Mouse (Mus musculus) neural tube, embryonic 13.5 days (tissue): ENCODE data around the gene 1700029J07Rik. TPM values are rescaled to one million over a fixed set of nuclear protein-coding genes. Genes with fewer than 3 reads are reported as not detected.
A peak's percentile ranks its signal among the peaks of the same experiment; 100 is the strongest.

ENCODE experiments used
- ATAC-seq: fragments of 200-750 bp; cut with Nextera tagmentation; 2 replicates; pipeline ENCODE4 v1.8.0; 2017; ENCODE audit warnings: low read depth, mild to moderate bottlenecking, moderate TSS enrichment, moderate library complexity
- H3K27ac ChIP-seq: fragments of 300-500 bp; sonication (generic); replicated peaks from 2 replicates; pipeline ENCODE4 v1.5.1; 2015; ENCODE audit warnings: moderate library complexity, mild to moderate bottlenecking, inconsistent platforms
- H3K27me3 ChIP-seq: fragments of 300-500 bp; sonication (generic); 2 replicates; pipeline ENCODE4 v1.6.1; 2015; ENCODE audit warnings: mild to moderate bottlenecking, inconsistent platforms
- H3K36me3 ChIP-seq: fragments of 300-500 bp; sonication (generic); 2 replicates; pipeline ENCODE4 v1.6.1; 2015; ENCODE audit warnings: mild to moderate bottlenecking, inconsistent platforms
- H3K4me1 ChIP-seq: fragments of 300-500 bp; sonication (generic); replicated peaks from 2 replicates; pipeline ENCODE4 v1.6.1; 2015; ENCODE audit warnings: inconsistent platforms
- H3K4me2 ChIP-seq: fragments of 300-500 bp; sonication (generic); 2 replicates; pipeline ENCODE4 v1.6.1; 2015; ENCODE audit warnings: inconsistent platforms, mild to moderate bottlenecking, moderate library complexity
- H3K4me3 ChIP-seq: fragments of 300-500 bp; sonication (generic); 2 replicates; pipeline ENCODE4 v1.5.1; 2015; ENCODE audit warnings: mild to moderate bottlenecking, inconsistent platforms
- H3K9ac ChIP-seq: fragments of 300-500 bp; sonication (generic); 2 replicates; pipeline ENCODE4 v1.6.1; 2015; ENCODE audit warnings: moderate library complexity, mild to moderate bottlenecking, inconsistent platforms
- H3K9me3 ChIP-seq: fragments of 300-500 bp; sonication (generic); 2 replicates; pipeline ENCODE4 v1.6.1; 2016; ENCODE audit warnings: inconsistent platforms
- WGBS: fragments of 180-500 bp; shearing (Covaris S2); methylation state at CpG from one replicate; pipeline ENCODE4 v1.1.7; 2015; 5-methylcytosine and 5-hydroxymethylcytosine counted together
- polyA plus RNA-seq: library from polyadenylated mRNA; unstranded; fragments of >200 nt; fragmentation: Nextera tagmentation; extraction: Ambion mirVana; gene quantifications from 2 replicates; pipeline ENCODE4 v1.2.1, GENCODE M21; 2015

Gene 1700029J07Rik
- polyA plus RNA-seq, 1 experiment from 2014 or later: 3.9 TPM

DNA sequence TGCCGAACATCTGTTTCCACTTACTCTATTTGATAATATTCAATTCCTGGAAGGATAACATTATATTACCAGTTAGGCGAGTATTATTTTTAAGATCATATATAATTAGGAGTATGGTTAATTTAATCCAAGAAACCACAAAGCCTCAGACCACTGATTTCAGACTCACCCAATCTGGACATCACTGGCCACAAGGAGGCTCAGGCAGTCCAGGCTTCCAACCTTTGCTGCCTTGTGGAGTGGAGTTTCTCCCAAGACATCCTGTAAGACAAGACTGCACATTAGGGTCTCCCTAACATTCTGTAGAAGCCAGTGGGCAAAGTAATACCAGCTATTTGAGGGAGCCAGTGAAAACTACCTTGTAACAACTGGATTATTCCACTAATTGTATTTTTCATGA lies 23.2 kb upstream of the 1700029J07Rik start:
- no peaks in the 10 kb centered on the region for H3K27me3 ChIP-seq
- H3K4me1 ChIP-seq: peaks cover 24% of the 10 kb centered on the region
- ATAC-seq: no peak
- WGBS: 87% methylated on average over 2 of the region's 2 CpGs
- H3K27ac ChIP-seq: no peak overlapping the region
- H3K4me2 ChIP-seq: peak overlapping the region; percentile 86
- peaks cover 30% of the 10 kb centered on the region for H3K36me3 ChIP-seq
- H3K4me3 ChIP-seq: peak overlapping the region; percentile 4; the same call in 1 of the 2 replicates
- no peaks in the 10 kb centered on the region for H3K9me3 ChIP-seq
- no peak overlapping the region for H3K9ac ChIP-seq

DNA sequence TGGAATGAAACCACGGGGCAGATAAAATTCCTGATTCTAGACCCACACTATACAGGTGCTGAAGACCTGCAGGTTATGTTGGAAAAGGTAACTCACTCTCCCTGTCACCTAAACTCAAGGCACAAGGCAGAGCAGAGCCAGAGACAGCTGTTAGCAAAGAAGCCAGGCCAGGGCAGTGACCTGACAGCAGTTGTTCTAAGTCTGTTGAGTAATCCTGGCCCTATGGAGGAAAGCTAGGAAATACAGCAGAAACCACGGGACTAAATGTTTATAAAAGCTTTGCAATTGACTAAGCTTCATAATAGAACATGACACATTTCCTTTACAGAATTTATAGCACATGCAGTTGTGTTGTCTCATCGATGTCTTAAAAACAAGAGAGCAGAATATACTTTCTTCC lies 20.5 kb upstream of the 1700029J07Rik start:
- 94% methylated on average over 3 of the region's 3 CpGs for WGBS
- Histone ChIP-seq H3K9ac (no peak overlapping the region), H3K4me2 (no peak overlapping the region), H3K27ac (no peak overlapping the region), H3K27me3 (no peaks in the 10 kb centered on the region), H3K9me3 (no peaks in the 10 kb centered on the region), H3K4me1 (peaks cover 21% of the 10 kb centered on the region), H3K36me3 (peaks cover 33% of the 10 kb centered on the region), H3K4me3 (no peak overlapping the region)
- ATAC-seq: no peak

DNA sequence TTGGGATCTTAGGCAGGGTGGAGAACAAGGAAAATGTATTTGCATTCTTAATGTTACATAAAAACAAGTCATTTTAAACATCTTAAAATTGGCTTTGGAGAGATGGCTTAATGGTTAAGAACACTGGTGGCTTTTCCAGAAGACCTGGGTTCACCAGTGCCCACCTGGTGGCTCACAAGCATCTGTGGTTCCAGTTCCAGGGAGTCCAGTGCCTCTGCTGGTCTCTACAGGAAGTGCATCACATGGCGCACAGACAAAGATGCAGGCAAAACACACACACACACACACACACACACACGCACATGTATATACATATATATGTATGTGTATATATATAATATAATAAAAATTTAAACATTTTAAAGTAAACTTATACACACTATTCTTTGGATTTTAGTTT lies 19.1 kb upstream of the 1700029J07Rik start:
- Histone ChIP-seq H3K36me3 (peaks cover 33% of the 10 kb centered on the region), H3K27ac (no peak overlapping the region), H3K4me1 (peaks cover 18% of the 10 kb centered on the region), H3K9me3 (no peaks in the 10 kb centered on the region), H3K27me3 (no peaks in the 10 kb centered on the region), H3K4me2 (no peak overlapping the region), H3K9ac (no peak overlapping the region), H3K4me3 (no peak overlapping the region)
- 97% methylated on average over 2 of the region's 2 CpGs for WGBS
- ATAC-seq: no peak

DNA sequence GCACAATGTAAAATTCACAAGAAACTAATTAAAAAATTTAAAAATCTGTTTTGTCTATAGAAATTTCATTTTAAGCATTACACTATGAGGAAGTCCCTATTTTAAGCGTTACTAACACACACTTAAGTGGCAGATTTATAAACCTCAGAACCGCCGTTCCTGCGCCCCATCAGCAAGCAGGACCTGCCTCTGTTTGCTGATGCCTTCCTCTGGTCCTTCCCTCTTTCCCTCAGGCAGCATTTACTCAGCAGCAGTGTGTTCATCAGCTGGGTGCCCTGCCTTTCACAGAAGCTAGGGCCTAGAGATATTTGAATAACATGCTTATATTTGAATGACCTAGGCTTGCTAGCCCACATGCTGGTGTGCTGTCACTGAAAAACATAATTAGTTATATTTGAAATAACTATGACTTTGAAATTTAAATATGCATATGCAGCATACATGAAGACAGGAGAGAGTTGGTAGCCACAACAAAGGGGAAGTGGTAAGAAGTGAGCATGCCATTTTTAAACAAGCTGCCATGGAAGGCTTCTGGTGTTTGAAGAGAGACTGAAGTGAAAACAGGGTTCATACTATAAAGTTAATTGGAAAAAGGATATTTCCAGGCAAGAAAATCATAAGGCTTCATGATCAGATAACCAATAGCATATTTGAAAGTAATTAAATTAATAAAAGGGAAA lies 15.7 kb upstream of the 1700029J07Rik start:
- peaks cover 25% of the 10 kb centered on the region for H3K36me3 ChIP-seq
- ATAC-seq: no peak
- WGBS: 90% methylated on average over 4 of the region's 4 CpGs

DNA sequence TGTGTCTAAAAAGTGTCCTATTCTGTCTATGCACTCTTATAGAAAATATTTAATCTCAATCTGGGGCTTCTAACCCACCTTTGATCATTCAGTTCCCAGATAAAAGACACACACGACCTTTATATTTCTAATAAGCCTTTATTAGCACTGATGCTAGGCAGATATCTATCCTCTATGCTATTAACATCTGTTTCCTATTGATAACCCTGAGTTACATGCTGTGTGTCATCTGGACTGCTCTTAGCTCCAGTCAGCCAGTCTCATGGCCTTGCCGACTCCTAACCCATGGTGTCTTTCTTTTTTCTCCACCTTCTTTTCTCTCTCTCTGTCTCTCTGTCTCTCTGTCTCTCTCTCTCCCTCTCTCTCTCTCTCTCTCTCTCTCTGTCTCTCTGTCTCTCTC lies 13.1 kb upstream of the 1700029J07Rik start:
- no peak overlapping the region for H3K27ac ChIP-seq
- ATAC-seq: no peak
- H3K36me3 ChIP-seq: peaks cover 22% of the 10 kb centered on the region
- H3K4me3 ChIP-seq: no peak overlapping the region
- H3K9me3 ChIP-seq: no peaks in the 10 kb centered on the region
- WGBS: 71% methylated on average over 2 of the region's 2 CpGs
- H3K9ac ChIP-seq: no peak overlapping the region
- no peak overlapping the region for H3K4me2 ChIP-seq
- H3K27me3 ChIP-seq: no peaks in the 10 kb centered on the region
- H3K4me1 ChIP-seq: peaks cover 3% of the 10 kb centered on the region; the same call in 1 of the 2 replicates

More for the DNA sequence above, 15.7 kb upstream of the 1700029J07Rik start:
- H3K9ac ChIP-seq: no peak overlapping the region
- no peaks in the 10 kb centered on the region for H3K27me3 ChIP-seq
- peaks cover 3% of the 10 kb centered on the region; the same call in 1 of the 2 replicates for H3K4me1 ChIP-seq
- no peak overlapping the region for H3K4me2 ChIP-seq
- H3K27ac ChIP-seq: no peak overlapping the region
- H3K4me3 ChIP-seq: no peak overlapping the region
- no peaks in the 10 kb centered on the region for H3K9me3 ChIP-seq

DNA sequence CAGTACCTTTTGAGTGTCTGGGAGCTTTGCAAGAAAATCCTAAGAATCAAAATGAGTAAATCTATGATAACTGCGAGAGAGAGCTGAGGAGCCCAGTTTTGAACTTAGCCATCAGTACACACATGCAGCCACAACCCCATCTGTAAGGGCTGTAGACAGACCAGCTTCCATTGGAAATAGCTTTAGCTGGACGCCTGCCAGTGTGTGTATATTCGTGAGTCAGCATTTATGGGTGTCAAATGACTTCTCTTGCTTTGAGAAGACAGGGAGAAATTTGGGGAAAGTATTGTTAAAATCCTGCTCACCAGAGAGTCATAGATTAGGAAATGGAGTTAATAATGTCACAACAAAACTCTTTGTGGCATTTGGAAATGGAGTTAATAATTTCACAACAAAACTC lies 11.6 kb upstream of the 1700029J07Rik start:
- peaks cover 3% of the 10 kb centered on the region; the same call in 1 of the 2 replicates for H3K4me1 ChIP-seq
- H3K4me2 ChIP-seq: no peak overlapping the region
- H3K27me3 ChIP-seq: no peaks in the 10 kb centered on the region
- H3K27ac ChIP-seq: no peak overlapping the region
- WGBS: 88% methylated on average over 3 of the region's 3 CpGs
- no peak for ATAC-seq
- no peaks in the 10 kb centered on the region for H3K9me3 ChIP-seq
- no peak overlapping the region for H3K4me3 ChIP-seq
- no peak overlapping the region for H3K9ac ChIP-seq
- peaks cover 37% of the 10 kb centered on the region for H3K36me3 ChIP-seq

DNA sequence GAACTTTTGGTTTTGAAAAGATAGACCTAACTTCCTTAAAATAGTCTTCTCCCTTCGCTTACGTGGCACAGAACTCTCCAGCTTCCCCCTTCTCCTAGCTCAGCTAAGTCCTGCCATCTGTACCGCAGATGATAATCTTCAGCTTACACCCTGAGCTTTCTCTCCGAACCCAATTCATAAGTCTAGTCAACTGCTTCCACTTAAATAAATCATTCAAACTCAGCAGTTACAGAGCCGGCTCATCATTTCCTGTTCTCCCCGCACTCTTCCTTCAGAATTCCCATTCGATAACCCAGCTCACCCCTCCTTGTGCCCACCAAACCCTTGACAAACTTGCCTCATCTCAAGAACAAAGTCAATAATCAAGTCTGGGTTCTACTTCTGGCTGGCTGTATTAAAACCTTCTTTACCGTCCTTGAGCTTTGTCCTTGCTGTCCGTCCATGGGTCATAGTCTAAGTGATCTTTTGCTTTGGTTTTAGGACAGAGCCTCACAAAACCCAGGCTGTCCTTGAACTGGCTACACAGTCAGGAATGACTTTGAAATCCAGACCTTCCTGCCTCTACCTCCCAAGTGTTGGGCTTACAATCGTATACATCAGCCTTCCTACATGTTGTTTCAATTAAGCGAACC lies 901 bp upstream of the 1700029J07Rik start:
- Histone ChIP-seq H3K27me3 (no peaks in the 10 kb centered on the region), H3K9me3 (peaks cover 13% of the 10 kb centered on the region), H3K36me3 (peaks cover 22% of the 10 kb centered on the region), H3K27ac (no peak overlapping the region), H3K4me2 (peak overlapping the region; percentile 72), H3K4me1 (peaks cover 14% of the 10 kb centered on the region), H3K9ac (peak overlapping the region; percentile 77), H3K4me3 (peak overlapping the region; percentile 61)
- peak; percentile 17 for ATAC-seq
- WGBS: 71% methylated on average over 11 of the region's 11 CpGs

DNA sequence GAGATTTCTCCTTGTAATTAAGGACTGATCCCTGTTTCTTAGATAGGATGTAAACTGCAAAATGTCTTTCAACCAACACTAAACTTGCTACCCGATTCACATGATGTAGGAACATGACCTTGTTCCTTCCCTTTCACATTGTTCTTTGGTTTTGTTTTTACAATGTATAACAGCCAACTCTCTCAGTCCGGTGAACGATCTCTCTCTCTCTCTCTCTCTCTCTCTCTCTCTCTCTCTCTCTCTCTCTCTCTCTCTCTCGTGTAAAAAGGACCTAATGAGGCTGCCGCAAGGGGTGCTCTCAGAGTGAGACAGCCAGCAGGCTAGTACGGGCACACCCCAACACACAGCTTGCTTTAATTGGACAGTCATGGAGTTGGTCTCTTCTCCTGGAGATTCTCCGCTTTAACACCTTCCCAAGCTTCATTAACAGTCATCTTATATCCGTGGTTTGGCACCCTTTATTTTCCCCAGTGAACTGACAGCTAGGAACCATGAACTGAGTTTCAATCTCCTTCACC lies 1.0 kb downstream of the 1700029J07Rik start:
- Histone ChIP-seq H3K27ac (no peak overlapping the region), H3K27me3 (no peaks in the 10 kb centered on the region), H3K4me1 (peaks cover 14% of the 10 kb centered on the region), H3K4me2 (peak overlapping the region; percentile 72), H3K9ac (peak overlapping the region; percentile 74; the same call in 1 of the 2 replicates), H3K9me3 (peaks cover 14% of the 10 kb centered on the region), H3K36me3 (peaks cover 18% of the 10 kb centered on the region), H3K4me3 (no peak overlapping the region)
- WGBS: 72% methylated on average over 8 of the region's 8 CpGs
- ATAC-seq: no peak

DNA sequence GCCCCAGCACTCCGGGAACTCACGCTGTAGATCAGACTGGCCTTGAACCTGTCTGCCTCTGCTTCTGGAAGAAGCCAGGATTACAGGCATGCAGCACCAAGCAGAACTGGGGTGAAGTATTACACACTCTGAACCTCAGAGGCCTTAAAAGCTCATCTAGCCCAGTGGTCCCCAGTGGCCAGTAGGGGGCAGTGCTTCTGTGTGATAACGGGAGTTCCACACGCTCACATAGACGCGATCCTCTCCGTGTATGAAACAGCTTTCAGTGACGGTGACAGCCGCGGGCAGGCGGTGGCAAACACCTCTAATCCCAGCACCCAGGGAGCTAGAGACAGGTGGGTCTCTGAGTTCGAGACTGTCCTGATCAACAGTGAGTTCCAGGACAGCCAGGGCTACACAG lies 4.2 kb downstream of the 1700029J07Rik start:
- no peak for ATAC-seq
- H3K36me3 ChIP-seq: peaks cover 6% of the 10 kb centered on the region
- no peak overlapping the region for H3K27ac ChIP-seq
- 96% methylated on average over 12 of the region's 12 CpGs for WGBS
- peaks cover 9% of the 10 kb centered on the region for H3K4me1 ChIP-seq
- no peaks in the 10 kb centered on the region for H3K27me3 ChIP-seq
- H3K4me2 ChIP-seq: no peak overlapping the region
- no peak overlapping the region for H3K9ac ChIP-seq
- H3K9me3 ChIP-seq: peaks cover 14% of the 10 kb centered on the region
- no peak overlapping the region for H3K4me3 ChIP-seq

DNA sequence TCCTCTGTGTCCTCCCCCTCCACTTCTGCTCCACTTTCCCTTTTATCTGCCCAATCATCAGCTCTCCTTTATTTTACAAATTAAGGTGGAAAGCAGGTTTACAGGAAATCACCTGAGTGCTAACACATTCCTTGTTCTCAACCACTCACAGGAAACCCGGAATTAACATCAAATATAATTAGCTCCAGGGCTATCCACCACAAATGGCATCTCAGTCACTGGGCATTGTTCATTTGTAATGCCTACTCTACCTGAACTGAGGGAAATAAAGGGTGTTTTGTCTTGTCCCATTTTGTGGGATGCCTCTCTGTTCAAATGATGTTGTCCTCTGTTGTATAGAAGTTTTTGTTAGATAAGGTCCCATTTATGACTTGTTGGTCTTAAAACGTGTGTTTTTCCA lies 24.4 kb downstream of the 1700029J07Rik start:
- no peaks in the 10 kb centered on the region for H3K4me1 ChIP-seq
- H3K27me3 ChIP-seq: no peaks in the 10 kb centered on the region
- WGBS: 41% methylated on average over 2 of the region's 2 CpGs
- no peak overlapping the region for H3K9ac ChIP-seq
- H3K4me2 ChIP-seq: no peak overlapping the region
- H3K9me3 ChIP-seq: no peaks in the 10 kb centered on the region
- no peaks in the 10 kb centered on the region for H3K36me3 ChIP-seq
- no peak overlapping the region for H3K4me3 ChIP-seq
- H3K27ac ChIP-seq: no peak overlapping the region
- no peak for ATAC-seq

DNA sequence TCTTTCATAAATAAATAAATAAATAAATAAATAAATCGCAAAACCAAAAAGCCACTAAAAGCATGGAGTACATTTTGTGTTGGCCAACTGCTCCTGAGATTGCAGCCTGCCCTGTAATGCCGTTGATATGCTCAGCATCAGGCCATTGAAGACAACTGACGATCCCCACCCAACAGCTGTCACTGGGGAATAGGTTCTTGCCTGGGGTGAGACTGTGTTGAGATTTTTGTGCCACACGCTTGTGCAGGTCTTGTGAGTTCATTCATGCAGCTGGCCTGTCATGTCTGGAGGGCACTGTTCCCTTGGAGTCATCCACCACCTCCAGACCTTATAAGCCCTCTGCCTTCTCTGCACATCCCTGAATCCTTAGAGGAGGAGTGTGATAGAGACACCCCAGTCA lies 28.8 kb downstream of the 1700029J07Rik start:
- H3K27ac ChIP-seq: no peak overlapping the region
- H3K9me3 ChIP-seq: no peaks in the 10 kb centered on the region
- H3K4me2 ChIP-seq: no peak overlapping the region
- WGBS: 88% methylated on average over 4 of the region's 4 CpGs
- H3K36me3 ChIP-seq: no peaks in the 10 kb centered on the region
- no peak overlapping the region for H3K9ac ChIP-seq
- no peak for ATAC-seq
- no peaks in the 10 kb centered on the region for H3K4me1 ChIP-seq
- H3K4me3 ChIP-seq: no peak overlapping the region
- no peaks in the 10 kb centered on the region for H3K27me3 ChIP-seq

DNA sequence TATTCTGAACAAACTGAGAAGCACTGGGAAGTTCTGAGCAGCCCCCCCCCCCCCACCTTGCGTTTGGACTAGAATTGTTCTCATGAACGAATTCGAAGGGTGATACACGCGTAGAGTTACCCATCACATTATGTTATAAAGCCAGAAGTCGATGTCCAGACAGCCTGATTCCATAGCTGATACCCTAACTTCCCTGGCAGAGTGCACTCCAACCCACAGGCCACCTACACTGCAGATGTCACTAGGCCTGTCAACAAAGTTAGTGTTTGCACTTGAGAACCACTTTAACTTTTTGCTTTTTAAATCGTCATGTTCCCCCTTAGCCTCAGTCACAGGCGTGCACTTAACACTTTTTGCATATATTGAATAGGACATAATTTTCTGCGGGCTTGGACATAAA lies 38.1 kb downstream of the 1700029J07Rik start:
- peaks cover 8% of the 10 kb centered on the region; the same call in 1 of the 2 replicates for H3K4me1 ChIP-seq
- H3K9ac ChIP-seq: no peak overlapping the region
- no peaks in the 10 kb centered on the region for H3K9me3 ChIP-seq
- no peak overlapping the region for H3K4me3 ChIP-seq
- H3K36me3 ChIP-seq: no peaks in the 10 kb centered on the region
- H3K4me2 ChIP-seq: no peak overlapping the region
- H3K27me3 ChIP-seq: no peaks in the 10 kb centered on the region; the same call in 1 of the 2 replicates
- 92% methylated on average over 9 of the region's 9 CpGs for WGBS
- no peak overlapping the region for H3K27ac ChIP-seq
- no peak for ATAC-seq
